Mouse (Mus musculus) cerebellum, postnatal 36 days (tissue): ENCODE measurements around the gene Tanc2.
A peak's percentile ranks its signal among the peaks of the same experiment; 100 is the strongest.

Experiments
- DNase-seq, 2 experiments: peaks; one replicate each; pipeline ENCODE4 v3.0.0; 2021 to 2022; ENCODE audit warnings: mixed read lengths in 2 of 2

Gene Tanc2

DNA sequence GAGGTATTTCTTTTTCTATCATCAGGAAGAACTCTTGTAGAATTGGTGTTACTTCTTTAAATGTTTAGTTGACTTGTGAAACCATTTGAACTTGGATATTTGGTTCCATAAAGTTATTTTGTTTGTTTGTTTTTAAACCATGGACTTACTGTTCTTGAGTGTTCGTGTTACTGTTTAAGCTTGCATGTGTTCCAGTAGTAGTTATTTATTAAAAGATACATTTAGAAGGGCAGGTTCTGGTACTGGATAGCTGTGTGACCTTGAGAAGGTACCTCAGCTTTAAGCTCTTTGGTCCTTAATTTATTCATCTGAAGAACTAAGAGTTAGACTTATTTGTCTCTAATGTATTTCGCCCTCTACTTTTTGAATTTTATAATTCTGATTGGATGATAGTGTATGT is 64.8 kb downstream of the Tanc2 start:
- no peak for DNase-seq

DNA sequence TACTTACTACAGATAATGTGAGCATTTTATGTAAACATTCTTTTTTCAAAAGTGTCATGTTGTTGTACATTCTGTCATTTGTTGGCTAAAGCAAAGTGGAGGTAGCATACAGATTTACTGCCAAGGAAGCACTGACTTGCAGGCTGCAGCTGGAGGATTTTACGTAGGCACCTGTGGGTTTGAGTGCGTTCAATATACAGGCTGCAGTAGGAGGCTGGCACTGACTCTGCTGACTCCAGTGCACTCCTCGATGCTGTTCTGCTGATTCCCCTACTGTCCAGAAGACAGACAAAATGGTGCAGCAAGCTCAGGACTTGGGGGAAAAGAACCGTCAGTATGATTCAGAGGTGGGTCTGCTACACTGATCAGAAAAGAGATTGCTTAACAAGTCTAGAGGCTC is 65.5 kb downstream of the Tanc2 start:
- no peak for DNase-seq

GRCm38 (mm10) chr11:105667879-105668278 is 78.1 kb downstream of the Tanc2 start:
- DNase-seq, result no peak

DNA sequence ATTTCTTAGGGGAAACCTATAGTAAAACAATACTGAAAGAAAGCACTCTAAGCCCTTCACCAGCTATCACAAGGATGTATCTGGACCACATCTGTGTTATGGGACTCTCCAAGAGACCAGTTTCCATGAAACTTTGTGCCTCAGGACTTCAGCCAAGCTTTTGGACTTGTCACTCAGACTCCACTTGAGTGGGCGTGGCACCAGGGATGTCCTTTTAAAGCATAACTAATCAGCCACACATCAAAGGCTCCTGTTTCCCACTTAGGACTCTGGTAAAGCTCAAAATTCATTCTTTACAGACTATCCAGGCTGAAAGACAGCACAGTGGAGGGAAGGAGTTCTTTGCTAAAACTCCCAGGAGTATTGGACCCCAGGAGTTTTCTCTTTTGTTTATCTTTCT is 89.2 kb downstream of the Tanc2 start:
- no peak for DNase-seq

GRCm38 (mm10) chr11:105684747-105685146 is 95.0 kb downstream of the Tanc2 start:
- no peak for DNase-seq

DNA sequence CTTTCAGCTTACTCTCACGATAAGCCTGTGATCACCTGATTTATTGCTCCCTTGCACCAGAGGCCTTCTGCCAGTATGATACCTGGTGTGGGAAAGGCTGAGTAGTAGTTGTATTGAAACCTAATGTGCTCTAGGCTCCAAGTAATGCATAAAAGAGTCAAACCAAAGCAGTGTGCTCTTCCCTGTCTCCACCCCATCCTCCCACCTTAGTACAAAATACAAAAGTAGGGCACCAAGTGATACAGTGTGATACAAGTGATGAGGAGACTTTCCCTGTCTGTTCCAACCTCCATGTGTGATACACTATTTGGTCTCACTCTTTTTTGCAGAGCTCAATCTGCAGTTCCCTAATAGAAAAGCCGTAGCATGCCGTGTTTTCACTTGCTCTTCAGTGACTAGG is 110.7 kb downstream of the Tanc2 start:
- no peak for DNase-seq

- DNase-seq, result no peak
These were observed 129.9 kb downstream of the Tanc2 start for GRCm38 (mm10) chr11:105719660-105720059.

DNA sequence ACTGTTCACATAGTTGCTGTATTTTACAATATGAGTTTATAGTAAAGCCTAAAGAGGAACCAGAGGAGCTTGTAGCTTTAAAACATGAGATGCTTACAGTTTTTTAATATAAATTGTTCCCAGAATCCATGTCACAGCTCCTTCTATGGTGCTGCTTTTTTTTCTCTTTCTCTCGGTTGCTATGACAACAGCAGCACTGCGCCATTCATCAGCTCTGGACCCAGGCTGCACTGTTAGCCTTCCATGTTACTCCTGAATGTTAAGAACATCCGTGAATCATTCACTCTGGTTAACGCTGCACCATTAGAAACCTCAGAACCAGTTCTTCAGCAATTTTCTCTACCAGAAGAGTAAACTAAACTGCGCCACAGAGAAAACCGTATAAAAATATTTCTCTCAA is 141.8 kb downstream of the Tanc2 start:
- DNase-seq, result peak; percentile 16 to 24

DNA sequence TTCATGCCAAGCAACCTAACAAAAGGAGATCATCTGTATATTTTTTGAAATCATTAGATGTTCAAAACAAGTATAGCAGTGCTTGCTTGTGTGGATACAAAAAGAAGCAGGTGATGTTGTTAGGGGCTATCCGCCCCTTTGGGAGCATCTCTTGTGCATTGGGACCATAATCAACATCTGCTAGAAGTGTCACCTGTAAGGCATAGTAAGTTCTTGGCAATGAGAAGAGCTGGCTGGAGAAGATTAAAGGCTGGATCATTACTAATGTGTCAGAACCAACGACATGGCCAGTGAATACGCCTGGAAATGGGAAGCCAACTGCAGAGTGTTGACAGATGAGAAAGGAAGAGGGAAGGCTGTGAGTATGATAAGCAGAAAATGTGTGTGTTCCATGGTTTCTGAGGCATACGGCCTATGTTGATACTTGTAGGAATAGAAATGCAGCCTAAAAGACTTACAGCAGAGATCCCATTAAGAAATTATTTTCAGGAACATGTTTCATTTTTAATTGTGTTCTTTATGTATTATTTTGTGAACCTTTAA is 142.3 kb downstream of the Tanc2 start:
- DNase-seq, result peak in 1 of 2 experiments; percentile 20

- DNase-seq, result no peak
These were observed 153.4 kb downstream of the Tanc2 start for GRCm38 (mm10) chr11:105743171-105743570.

DNA sequence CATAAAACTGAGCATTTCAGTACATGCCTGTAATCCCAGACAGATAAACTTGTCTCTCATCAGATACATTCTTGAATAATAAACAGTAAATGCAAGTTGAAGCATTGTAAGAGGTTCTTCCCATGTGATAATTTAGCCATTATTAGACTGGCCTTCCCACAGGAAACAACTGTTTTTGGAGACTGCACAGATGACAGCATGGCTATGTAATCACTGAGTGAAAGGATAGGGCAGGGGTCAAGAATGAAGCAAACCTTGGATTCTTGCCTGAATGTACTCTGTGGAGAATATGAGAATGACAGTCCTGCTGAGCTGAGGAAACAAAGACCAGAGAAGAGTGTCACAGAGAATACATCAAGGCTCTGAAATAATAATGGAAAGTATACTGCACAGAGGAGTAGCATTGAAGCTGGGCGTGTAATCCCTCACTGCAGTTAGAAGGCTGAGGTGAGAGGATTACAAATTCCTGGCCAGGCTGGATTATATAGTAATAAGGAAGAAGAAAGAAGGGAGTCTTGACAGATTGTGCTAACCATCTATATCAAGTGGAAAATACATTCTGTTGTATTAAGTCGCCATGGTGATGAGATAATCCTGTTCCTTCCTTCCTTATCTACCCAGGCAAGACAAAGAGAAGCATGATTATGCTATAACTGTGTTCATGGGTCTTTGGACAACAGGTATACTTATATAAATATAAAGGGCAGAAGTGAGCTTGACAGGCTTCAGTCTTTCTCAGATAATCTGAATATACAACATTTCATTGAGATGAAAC is 159.7 kb downstream of the Tanc2 start:
- DNase-seq, result no peak

- DNase-seq, result no peak
These were observed 168.9 kb downstream of the Tanc2 start for GRCm38 (mm10) chr11:105758561-105759203.

DNA sequence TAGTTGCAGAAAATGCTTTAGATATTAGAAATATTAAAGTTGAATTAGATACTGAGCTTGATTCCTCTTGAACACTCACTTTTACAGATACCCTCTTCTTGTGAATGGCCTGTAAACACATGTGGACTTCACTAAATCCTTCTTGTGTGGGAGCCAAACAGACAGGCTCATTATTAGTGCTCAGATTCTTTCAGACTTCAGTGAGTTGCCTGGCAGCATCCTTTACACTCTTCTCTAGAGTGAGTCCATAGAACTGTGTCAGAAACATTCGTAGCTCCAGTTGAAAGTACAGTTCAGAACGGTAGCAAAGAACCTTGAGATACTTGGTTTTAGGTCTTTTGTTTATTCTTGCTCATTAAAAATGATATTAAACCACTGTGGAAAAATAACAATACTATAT is 169.6 kb downstream of the Tanc2 start:
- DNase-seq, result no peak

- no peak for DNase-seq
These were observed 170.6 kb downstream of the Tanc2 start for GRCm38 (mm10) chr11:105760346-105760745.

DNA sequence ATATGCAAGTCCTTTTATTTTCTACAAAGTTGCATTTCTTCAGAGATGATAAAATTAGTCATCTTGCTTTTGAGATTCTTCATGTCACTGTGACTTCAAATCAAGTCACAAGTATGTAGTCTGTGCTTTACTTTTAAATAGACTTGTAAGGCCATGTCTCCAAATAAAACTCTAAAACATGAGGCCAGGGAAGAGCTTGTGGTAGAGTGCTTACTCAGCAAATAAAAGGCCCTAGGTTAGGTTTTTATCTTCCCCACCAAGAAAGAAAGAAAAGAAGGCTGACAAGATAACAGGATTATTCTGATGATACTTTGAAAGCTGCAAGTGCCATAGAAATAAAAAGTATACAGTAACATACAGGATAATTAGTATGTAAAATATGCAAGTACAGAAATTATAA is 188.0 kb downstream of the Tanc2 start:
- DNase-seq, result no peak

DNA sequence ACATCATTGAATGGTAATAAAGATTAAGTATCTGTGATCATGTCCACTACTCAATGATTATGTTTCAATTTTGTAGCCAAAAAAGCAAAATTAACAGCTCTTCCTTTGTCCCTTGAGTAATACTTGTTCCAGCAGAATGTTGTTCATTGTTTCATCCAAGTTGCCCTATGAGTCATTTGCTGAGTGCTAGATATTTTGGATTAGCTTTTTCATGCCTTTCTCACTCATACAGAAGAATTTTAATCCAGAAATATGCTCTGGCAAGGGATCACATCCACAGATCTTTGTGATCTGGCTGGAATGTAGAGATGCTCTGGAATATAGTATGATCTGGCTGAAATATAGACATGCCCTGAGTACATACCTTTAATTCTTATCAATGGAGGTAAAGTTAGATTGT is 202.7 kb downstream of the Tanc2 start:
- DNase-seq, result no peak

- DNase-seq, result peak; percentile 8 to 28
These were observed 213.9 kb downstream of the Tanc2 start for GRCm38 (mm10) chr11:105803686-105804085.

DNA sequence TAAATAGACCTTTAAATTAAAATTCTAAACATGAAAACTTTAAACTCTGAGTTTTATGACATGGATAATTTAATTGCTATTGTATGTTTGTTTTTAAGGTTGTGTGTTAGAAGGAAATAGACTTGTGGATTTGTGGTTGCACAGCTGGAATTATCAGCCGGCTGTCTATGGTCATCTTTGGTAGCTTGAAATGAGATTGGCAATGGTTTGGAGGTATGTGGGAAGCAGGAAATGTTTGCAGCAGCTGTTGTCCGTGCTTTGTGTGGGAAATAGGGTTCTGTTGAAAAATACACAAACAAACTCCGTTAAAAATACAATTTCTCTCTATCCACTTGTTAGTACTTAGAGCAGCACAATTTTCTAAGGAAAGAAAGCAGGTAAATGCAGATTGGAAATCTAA is 215.0 kb downstream of the Tanc2 start:
- no peak for DNase-seq

GRCm38 (mm10) chr11:105807103-105807502 is 217.3 kb downstream of the Tanc2 start:
- DNase-seq, result peak in 1 of 2 experiments; percentile 12

- no peak for DNase-seq
These were observed 233.5 kb downstream of the Tanc2 start for GRCm38 (mm10) chr11:105823246-105823645.

DNA sequence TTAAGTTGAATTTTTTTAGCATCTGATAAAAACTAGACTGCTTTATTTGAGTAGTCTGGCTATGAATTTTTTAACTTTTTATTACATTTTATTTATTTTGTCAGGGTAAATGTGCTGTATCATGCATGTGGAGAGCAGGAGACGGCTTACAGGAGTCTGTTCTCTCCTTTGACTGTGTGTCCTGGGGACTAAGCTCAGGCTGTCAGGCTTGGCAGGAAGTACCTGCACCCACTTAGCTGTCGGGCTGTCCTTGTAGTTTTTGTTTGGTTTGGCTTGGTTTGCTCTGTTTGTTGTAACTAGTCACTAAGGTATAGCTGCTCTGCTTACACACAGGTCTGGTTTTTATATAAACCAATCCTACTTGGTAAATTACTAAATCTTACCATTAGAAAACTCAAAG is 234.0 kb downstream of the Tanc2 start:
- no peak for DNase-seq

- no peak for DNase-seq
These were observed 238.4 kb downstream of the Tanc2 start for GRCm38 (mm10) chr11:105828175-105828574.

- DNase-seq, result no peak
These were observed 245.4 kb downstream of the Tanc2 start for GRCm38 (mm10) chr11:105835209-105835608.

- DNase-seq, result no peak
These were observed 246.6 kb downstream of the Tanc2 start for GRCm38 (mm10) chr11:105836344-105836891.
